ENCODE assay signal across 8 mouse cellular contexts in the genomic region with DNA sequence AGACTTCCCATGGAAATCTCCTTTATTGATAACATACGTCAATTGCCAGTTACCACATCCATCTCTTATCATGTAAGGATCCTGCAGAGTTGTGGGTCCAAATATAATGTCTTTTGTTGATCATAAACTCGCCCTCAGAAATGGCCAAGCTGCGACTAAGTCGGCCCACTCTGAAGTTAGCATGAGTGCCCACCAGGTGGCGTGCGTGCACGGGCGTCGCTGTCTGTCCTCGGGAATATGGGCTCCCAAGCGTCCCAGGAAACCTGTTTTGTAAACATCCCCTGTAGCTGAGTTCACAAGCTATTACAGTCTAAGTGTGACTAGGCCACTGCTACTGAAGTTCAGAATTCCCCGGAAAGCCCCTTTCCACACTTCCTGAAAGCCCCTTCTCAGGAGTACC. TPM values are rescaled to one million over a fixed set of nuclear protein-coding genes. Genes with fewer than 3 reads are reported as not detected.
DNase-seq lines count a peak whose midpoint lies in the region; ATAC-seq and TF ChIP-seq lines count a peak whose summit lies in the region.

No protein-coding gene starts in this region.

- peak; percentile 12 for DNase-seq in 3134 (ENCODE audit: extremely low read depth, insufficient read length, low spot score)
- DNase-seq in adrenal gland, postnatal 10 days, result peak; percentile 86
- DNase-seq in embryo, embryonic 9.5 days (ENCODE audit: extremely low spot score), result peak; percentile 63
- DNase-seq in limb, embryonic 14.5 days (ENCODE audit: low spot score), result peak; percentile 69
- DNase-seq in urinary bladder, postnatal 25 days (ENCODE audit: low spot score), result peak; percentile 29

- no peak for TF ChIP-seq POLR2A in limb, embryonic 14.5 days (IDR thresholded peaks at IDR 0.05; ENCODE audit: borderline replicate concordance, extremely low read depth, insufficient read depth, insufficient read length)

- H3K27ac ChIP-seq in heart, embryonic 12.5 days (ENCODE audit: poor library complexity, severe bottlenecking), result no peak overlapping the region
- no peak overlapping the region for H3K27ac ChIP-seq in kidney, embryonic 16.5 days (ENCODE audit: low read length)
- no peak overlapping the region for H3K27ac ChIP-seq in limb, embryonic 14.5 days (replicated peaks; ENCODE audit: low read depth, low read length)
- H3K27ac ChIP-seq in neural tube, embryonic 13.5 days (replicated peaks), result no peak overlapping the region

- WGBS in heart, embryonic 12.5 days, result 6% methylated on average over 12 of the region's 12 CpGs
- 7% methylated on average over 12 of the region's 12 CpGs for WGBS in kidney, embryonic 16.5 days
- 6% methylated on average over 12 of the region's 12 CpGs for WGBS in limb, embryonic 14.5 days
- 7% methylated on average over 12 of the region's 12 CpGs for WGBS in neural tube, embryonic 13.5 days

- ATAC-seq in heart, embryonic 12.5 days (ENCODE audit: insufficient number of reproducible peaks, low FRiP score), result no peak
- peak; percentile 69; the same call in 1 of the 2 replicates for ATAC-seq in kidney, embryonic 16.5 days (ENCODE audit: low FRiP score, low TSS enrichment)
- ATAC-seq in limb, embryonic 14.5 days (ENCODE audit: low FRiP score, low read depth), result no peak
- ATAC-seq in neural tube, embryonic 13.5 days (ENCODE audit: low read depth), result peak; percentile 77

- no peaks in the 10 kb centered on the region for H3K27me3 ChIP-seq in heart, embryonic 12.5 days (replicated peaks)
- no peaks in the 10 kb centered on the region for H3K27me3 ChIP-seq in kidney, embryonic 16.5 days (ENCODE audit: insufficient read depth, low read length)
- H3K27me3 ChIP-seq in limb, embryonic 14.5 days (ENCODE audit: control insufficient read depth, insufficient read depth, low read length), result no peaks in the 10 kb centered on the region
- no peaks in the 10 kb centered on the region for H3K27me3 ChIP-seq in neural tube, embryonic 13.5 days

- no peaks in the 10 kb centered on the region for H3K36me3 ChIP-seq in heart, embryonic 12.5 days
- no peaks in the 10 kb centered on the region for H3K36me3 ChIP-seq in kidney, embryonic 16.5 days (ENCODE audit: insufficient read depth, low read length)
- H3K36me3 ChIP-seq in limb, embryonic 14.5 days (ENCODE audit: control insufficient read depth, insufficient read depth, low read length), result no peaks in the 10 kb centered on the region
- no peaks in the 10 kb centered on the region for H3K36me3 ChIP-seq in neural tube, embryonic 13.5 days

- H3K4me3 ChIP-seq in heart, embryonic 12.5 days, result no peak overlapping the region
- 0 out of 2 replicates have a peak overlapping the region, but pooled peaks have one; percentile 4 for H3K4me3 ChIP-seq in kidney, embryonic 16.5 days (ENCODE audit: low read length)
- H3K4me3 ChIP-seq in limb, embryonic 14.5 days (replicated peaks; ENCODE audit: low read length), result no peak overlapping the region
- H3K4me3 ChIP-seq in neural tube, embryonic 13.5 days, result no peak overlapping the region

- H3K9ac ChIP-seq in heart, embryonic 12.5 days, result no peak overlapping the region
- no peak overlapping the region for H3K9ac ChIP-seq in kidney, embryonic 16.5 days (replicated peaks; ENCODE audit: low read length)
- H3K9ac ChIP-seq in limb, embryonic 14.5 days (ENCODE audit: low read depth, low read length, severe bottlenecking), result no peak overlapping the region
- no peak overlapping the region for H3K9ac ChIP-seq in neural tube, embryonic 13.5 days

- no peaks in the 10 kb centered on the region for H3K4me1 ChIP-seq in heart, embryonic 12.5 days (replicated peaks)
- 0 out of 2 replicates have a peak, but pooled peaks cover 3% of the 10 kb centered on the region for H3K4me1 ChIP-seq in kidney, embryonic 16.5 days (ENCODE audit: insufficient read depth, low read length)
- H3K4me1 ChIP-seq in limb, embryonic 14.5 days (ENCODE audit: control insufficient read depth, insufficient read depth, low read length), result no peaks in the 10 kb centered on the region
- 0 out of 2 replicates have a peak, but pooled peaks cover 3% of the 10 kb centered on the region for H3K4me1 ChIP-seq in neural tube, embryonic 13.5 days (replicated peaks)

- H3K9me3 ChIP-seq in heart, embryonic 12.5 days (replicated peaks), result no peaks in the 10 kb centered on the region
- H3K9me3 ChIP-seq in kidney, embryonic 16.5 days (ENCODE audit: low read length), result no peaks in the 10 kb centered on the region
- no peaks in the 10 kb centered on the region for H3K9me3 ChIP-seq in limb, embryonic 14.5 days (ENCODE audit: control insufficient read depth, low read length)
- no peaks in the 10 kb centered on the region for H3K9me3 ChIP-seq in neural tube, embryonic 13.5 days

- H3K4me2 ChIP-seq in heart, embryonic 12.5 days, result 0 out of 2 replicates have a peak overlapping the region, but pooled peaks have one; percentile 17
- peak overlapping the region; percentile 36; the same call in 1 of the 2 replicates for H3K4me2 ChIP-seq in kidney, embryonic 16.5 days (replicated peaks; ENCODE audit: low read depth, low read length)
- no peak overlapping the region; the same call in 1 of the 2 replicates for H3K4me2 ChIP-seq in limb, embryonic 14.5 days (replicated peaks; ENCODE audit: low read depth, low read length, severe bottlenecking)
- no peak overlapping the region for H3K4me2 ChIP-seq in neural tube, embryonic 13.5 days

RNA-seq across cellular contexts. Expression of a gene that starts 51.9 kb away (rescaled TPM):
- total RNA-seq in adrenal gland, postnatal 10 days (2021), result under 1 TPM; 0.73 to 0.75 TPM
- polyA plus RNA-seq in heart, embryonic 12.5 days (2016; fragmentation: Nextera tagmentation; extraction: Ambion mirVana), result 0.55 and 0.60 TPM in 2 replicates
- polyA plus RNA-seq in kidney, embryonic 16.5 days (2015; fragmentation: Nextera tagmentation; extraction: Ambion mirVana), result 1.9 and 2.4 TPM in 2 replicates
- 0.51 and 0.53 TPM in 2 replicates for polyA plus RNA-seq in limb, embryonic 14.5 days (2012; rRNA removed)
- polyA plus RNA-seq in limb, embryonic 14.5 days (2014; fragmentation: Nextera tagmentation; extraction: Ambion mirVana), result 0.65 and 0.72 TPM in 2 replicates
- polyA plus RNA-seq in neural tube, embryonic 13.5 days (2015; fragmentation: Nextera tagmentation; extraction: Ambion mirVana), result 6.5 and 7.3 TPM in 2 replicates

Comparison
In these comparisons a context has a peak if more than half of its experiments do, and no peak if none do; other contexts are left out.
1. DNase-seq: peak in every context shown above with its lines; median percentile 86 in adrenal gland, postnatal 10 days; 69 in limb, embryonic 14.5 days; 63 in embryo, embryonic 9.5 days; 29 in urinary bladder, postnatal 25 days; 12 in 3134.
2. ATAC-seq: peak in kidney, embryonic 16.5 days (single experiment) and neural tube, embryonic 13.5 days (single experiment); none in heart, embryonic 12.5 days (single experiment) and limb, embryonic 14.5 days (single experiment).
3. H3K4me2 ChIP-seq: peak in heart, embryonic 12.5 days (single experiment) and kidney, embryonic 16.5 days (single experiment); none in limb, embryonic 14.5 days (single experiment) and neural tube, embryonic 13.5 days (single experiment).